Mouse (Mus musculus) heart, postnatal 0 days (tissue): Measurements from ENCODE around the gene Lingo4. TPM values are rescaled to one million over a fixed set of nuclear protein-coding genes. Genes with fewer than 3 reads are reported as not detected.

Experiments used
- ATAC-seq: fragments of 200-750 bp; cut with Nextera tagmentation; 2 replicates; pipeline ENCODE4 v1.8.0; 2017; ENCODE audit warnings: low read depth, moderate number of reproducible peaks, moderate library complexity; ENCODE audit not compliant: insufficient read depth
- DNase-seq: peaks from one replicate; pipeline ENCODE4 v3.0.0-alpha.2; 2016; ENCODE audit warnings: low spot score
- H3K27ac ChIP-seq: fragments of 300-500 bp; sonication (generic); 2 replicates; pipeline ENCODE4 v1.5.1; 2014; ENCODE audit warnings: low read depth, mild to moderate bottlenecking
- H3K27me3 ChIP-seq: fragments of 300-500 bp; sonication (generic); 2 replicates; pipeline ENCODE4 v1.6.1; 2014; ENCODE audit warnings: low read length, mixed read lengths; ENCODE audit not compliant: control insufficient read depth, insufficient read depth
- H3K36me3 ChIP-seq: fragments of 300-500 bp; sonication (generic); replicated peaks from 2 replicates; pipeline ENCODE4 v1.6.1; 2014; ENCODE audit warnings: low read length, mixed read lengths; ENCODE audit not compliant: control insufficient read depth, insufficient read depth
- H3K4me1 ChIP-seq: fragments of 300-500 bp; sonication (generic); 2 replicates; pipeline ENCODE4 v1.6.1; 2014; ENCODE audit warnings: antibody characterized with exemption; ENCODE audit not compliant: control insufficient read depth, insufficient read depth
- H3K4me2 ChIP-seq: fragments of 300-500 bp; sonication (generic); 2 replicates; pipeline ENCODE4 v1.6.1; 2014; ENCODE audit warnings: low read depth, mild to moderate bottlenecking, low read length, moderate library complexity
- H3K4me3 ChIP-seq: fragments of 300-500 bp; sonication (generic); 2 replicates; pipeline ENCODE4 v1.5.1; 2014; ENCODE audit warnings: low read depth, low read length
- H3K9ac ChIP-seq: fragments of 300-500 bp; sonication (generic); replicated peaks from 2 replicates; pipeline ENCODE4 v1.6.1; 2014; ENCODE audit warnings: low read depth, low read length, mixed read lengths
- H3K9me3 ChIP-seq: fragments of 300-500 bp; sonication (generic); replicated peaks from 2 replicates; pipeline ENCODE4 v1.6.1; 2016; ENCODE audit warnings: low read length; ENCODE audit not compliant: control insufficient read depth
- CTCF ChIP-seq: IDR thresholded peaks from 2 replicates; pipeline ENCODE4 v1.5.1; 2016; ENCODE audit warnings: antibody characterized with exemption, control low read depth, low read depth
- EP300 ChIP-seq: IDR thresholded peaks from 2 replicates; pipeline ENCODE4 v1.6.1; 2016; ENCODE audit warnings: antibody characterized with exemption, low read depth
- WGBS: fragments of 180-500 bp; shearing (Covaris S2); extraction: QIAGEN DNeasy Blood & Tissue Kit; methylation state at CpG from one replicate; pipeline ENCODE4 v1.1.7; 2014; 5-methylcytosine and 5-hydroxymethylcytosine counted together
- polyA plus RNA-seq: library from polyadenylated mRNA; unstranded; fragments of >200 nt; fragmentation: Nextera tagmentation; extraction: Ambion mirVana; gene quantifications from 2 replicates; pipeline ENCODE4 v1.2.1, GENCODE M21; 2015
- total RNA-seq: library from RNA; depleted of rRNA; stranded (reverse); fragments of >200 nt; gene quantifications from 2 replicates; pipeline ENCODE4 v1.2.3, GENCODE M21; 2014; ENCODE audit warnings: low replicate concordance; rRNA removed

Gene Lingo4
- total and polyA plus RNA-seq, 2 experiments from 2014 or later = 0.19 TPM; not detected in 1

DNA sequence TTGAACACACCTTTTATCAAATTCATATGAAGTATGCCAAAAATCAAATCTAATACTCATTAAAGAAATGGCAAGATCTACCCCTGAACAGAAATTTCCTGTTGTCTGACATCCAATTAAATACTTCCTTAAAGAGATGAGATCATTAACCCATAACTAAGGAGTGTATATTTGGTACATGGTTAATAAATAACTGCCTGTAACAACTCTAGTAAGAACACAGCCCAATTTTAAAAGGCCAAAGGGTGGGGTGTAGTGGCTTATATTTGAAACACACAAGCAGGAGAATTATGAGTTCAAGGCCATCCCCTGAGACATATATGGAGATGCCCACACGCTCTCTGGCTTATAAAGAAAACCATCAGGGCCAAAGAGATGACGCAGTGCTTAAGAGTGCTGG is 51.1 kb downstream of the Lingo4 start:
- TF ChIP-seq EP300 = no peak
- no peak for TF ChIP-seq CTCF
- WGBS = 85% methylated on average over 2 of the region's 2 CpGs
- H3K4me2 ChIP-seq = no peak overlapping the region
- no peak overlapping the region for H3K9ac ChIP-seq
- ATAC-seq (no peak), DNase-seq (no peak)
- H3K4me1 ChIP-seq = no peaks in the 10 kb centered on the region
- H3K27ac ChIP-seq = no peak overlapping the region
- no peaks in the 10 kb centered on the region for H3K27me3 ChIP-seq
- H3K9me3 ChIP-seq = no peaks in the 10 kb centered on the region
- no peak overlapping the region for H3K4me3 ChIP-seq
- H3K36me3 ChIP-seq = peaks cover 57% of the 10 kb centered on the region

Other genes with a start within 250 kb of the Lingo4 start
- not detected in 2 replicates for gene Gm10696, start 220.3 kb upstream of the Lingo4 start, total RNA-seq
- not detected in 2 replicates for gene Gm10696, start 220.3 kb upstream of the Lingo4 start, polyA plus RNA-seq
- not detected in 2 replicates for gene Gm5286, start 201.8 kb upstream of the Lingo4 start, total RNA-seq
- gene Gm5286, start 201.8 kb upstream of the Lingo4 start, polyA plus RNA-seq = not detected in 2 replicates
- gene Gm4778, start 134.5 kb upstream of the Lingo4 start, total RNA-seq = not detected in 2 replicates
- not detected in 2 replicates for gene Gm4778, start 134.5 kb upstream of the Lingo4 start, polyA plus RNA-seq
- gene Them4, start 88.4 kb upstream of the Lingo4 start, total RNA-seq = 1.4 and 6.1 TPM in 2 replicates
- 16.2 and 17.3 TPM in 2 replicates for gene Them4, start 88.4 kb upstream of the Lingo4 start, polyA plus RNA-seq
- not detected in 2 replicates for gene Them5, start 56.4 kb upstream of the Lingo4 start, total RNA-seq
- 0.10 TPM in 1 of 2 replicates, not detected in the other for gene Them5, start 56.4 kb upstream of the Lingo4 start, polyA plus RNA-seq
- gene C2cd4d, start 36.1 kb upstream of the Lingo4 start, total RNA-seq = not detected in 2 replicates
- gene C2cd4d, start 36.1 kb upstream of the Lingo4 start, polyA plus RNA-seq = 0.15 and 0.30 TPM in 2 replicates
- 37.2 and 55.0 TPM in 2 replicates for gene Rorc, start 25.7 kb upstream of the Lingo4 start, total RNA-seq
- gene Rorc, start 25.7 kb upstream of the Lingo4 start, polyA plus RNA-seq = 13.5 and 17.1 TPM in 2 replicates
- 0.34 and 6.5 TPM in 2 replicates for gene Tdrkh, start 14.8 kb downstream of the Lingo4 start, total RNA-seq
- 7.5 and 7.7 TPM in 2 replicates for gene Tdrkh, start 14.8 kb downstream of the Lingo4 start, polyA plus RNA-seq
- 83.0 and 85.1 TPM in 2 replicates for gene Mrpl9, start 44.8 kb downstream of the Lingo4 start, total RNA-seq
- gene Mrpl9, start 44.8 kb downstream of the Lingo4 start, polyA plus RNA-seq = 67.4 and 68.7 TPM in 2 replicates
- gene Oaz3, start 45.4 kb downstream of the Lingo4 start, total RNA-seq = not detected in 2 replicates
- gene Oaz3, start 45.4 kb downstream of the Lingo4 start, polyA plus RNA-seq = 0.33 and 0.41 TPM in 2 replicates
- gene Celf3, start 79.8 kb downstream of the Lingo4 start, total RNA-seq = not detected in 2 replicates
- gene Celf3, start 79.8 kb downstream of the Lingo4 start, polyA plus RNA-seq = 0.53 and 0.80 TPM in 2 replicates
- 1.2 TPM in 1 of 2 replicates, not detected in the other for gene Riiad1, start 81.8 kb downstream of the Lingo4 start, total RNA-seq
- gene Riiad1, start 81.8 kb downstream of the Lingo4 start, polyA plus RNA-seq = 4.3 and 4.5 TPM in 2 replicates
- 18.1 and 30.8 TPM in 2 replicates for gene Snx27, start 184.2 kb downstream of the Lingo4 start, total RNA-seq
- 17.0 and 17.2 TPM in 2 replicates for gene Snx27, start 184.2 kb downstream of the Lingo4 start, polyA plus RNA-seq
- not detected in 2 replicates for gene Gm10972, start 244.6 kb downstream of the Lingo4 start, total RNA-seq
- gene Gm10972, start 244.6 kb downstream of the Lingo4 start, polyA plus RNA-seq = not detected in 2 replicates